Mouse (Mus musculus): ENCODE measurements at regions not wholly inside any gene's neighbourhood (a gene's known extent, or its start where the extent isn't known, plus 50 kb on each side); places are given as distances from the start of the nearest gene placed in this dataset.

DNA sequence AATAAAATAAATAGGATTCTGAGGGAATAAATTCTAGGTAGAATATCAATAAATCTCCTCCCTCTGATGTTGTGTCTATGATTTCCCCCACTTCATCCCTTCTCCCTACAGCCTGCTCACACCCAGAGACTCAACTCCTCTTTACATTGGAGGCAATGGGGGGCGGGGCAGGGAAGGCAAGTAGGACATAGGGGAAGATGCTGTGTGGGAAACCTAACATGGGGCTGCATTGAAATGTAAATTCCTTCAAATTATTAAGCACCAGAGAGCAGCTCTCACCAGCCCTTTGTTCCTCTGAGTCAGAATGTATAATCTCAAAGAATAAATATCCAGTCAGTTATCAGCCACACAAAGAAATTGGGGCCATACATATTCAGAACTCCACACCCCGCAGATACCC is 91.6 kb downstream of the Nuf2 start:
- CTCF ChIA-PET: no interaction called here
- POLR2A ChIA-PET: interaction anchor here in 1 of 4 experiments (0.9 kb wide), 1 partner anchor 27 kb away, joined by 3 read pairs; no protein-coding TSS in a partner anchor

DNA sequence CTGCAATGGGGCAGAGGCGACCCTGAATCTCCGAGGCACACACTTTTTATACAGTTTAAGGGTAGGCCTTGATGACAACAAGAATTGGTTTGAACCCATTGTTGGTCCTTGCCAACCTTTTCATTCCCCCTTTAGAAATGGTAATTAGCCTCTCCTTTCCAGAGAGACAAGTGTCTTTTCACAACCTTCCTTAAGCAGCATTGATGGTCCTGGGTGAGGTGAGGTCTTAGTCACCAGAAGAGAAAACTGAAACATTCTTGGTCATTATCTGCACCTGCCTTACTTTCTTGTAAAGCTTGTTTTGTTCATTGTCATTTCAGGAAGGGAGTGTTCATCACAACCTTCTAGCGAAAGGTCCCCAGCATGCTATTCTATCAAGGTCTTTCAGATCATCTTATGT is 93.3 kb downstream of the Nuf2 start:
- POLR2A ChIA-PET: no interaction called here
- CTCF ChIA-PET: no interaction called here

DNA sequence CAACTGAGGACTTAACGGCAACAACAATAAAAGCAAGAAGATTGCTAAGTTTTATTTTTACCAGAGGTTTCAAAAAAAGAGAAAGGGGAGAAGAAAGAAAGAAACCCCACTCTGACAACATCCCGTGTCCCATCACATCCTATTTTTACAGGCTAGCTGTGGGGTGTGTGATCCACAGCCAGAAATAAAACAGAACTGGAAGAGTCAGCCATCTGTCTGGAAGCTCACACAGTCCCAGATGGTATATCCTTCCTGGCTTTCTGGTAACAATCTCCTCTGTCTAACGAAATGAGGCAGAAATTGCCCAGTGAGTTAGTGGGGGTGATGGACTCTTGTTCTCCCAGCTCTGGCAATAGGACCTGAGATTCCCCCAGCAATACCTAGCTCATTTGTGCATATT is 108.9 kb downstream of the Nuf2 start:
- POLR2A ChIA-PET: no interaction called here
- CTCF ChIA-PET: interaction anchor here in 1 of 4 experiments (0.7 kb wide), 1 partner anchor 359 kb away, joined by 4 read pairs; no protein-coding TSS in a partner anchor

DNA sequence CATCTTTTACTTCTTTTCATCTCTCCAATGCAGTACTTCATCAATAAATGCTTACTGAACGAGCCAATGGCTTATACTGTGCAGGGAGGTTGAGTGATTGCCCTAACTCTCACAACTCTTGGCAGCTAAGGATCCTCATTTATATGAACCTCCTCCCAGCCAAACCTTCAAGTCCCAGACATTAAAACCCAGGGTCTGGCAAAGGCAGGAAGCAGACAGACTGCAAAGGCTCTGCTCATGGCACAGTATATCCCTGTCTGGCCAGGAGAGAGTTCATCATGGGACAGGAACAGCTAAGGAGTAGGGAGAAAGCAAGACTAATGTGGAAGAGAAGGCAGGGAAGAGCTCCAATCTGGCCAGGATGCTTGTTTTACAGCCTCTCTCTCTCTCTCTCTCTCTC is 109.6 kb downstream of the Nuf2 start:
- CTCF ChIA-PET: no interaction called here
- POLR2A ChIA-PET: interaction anchor here in 1 of 4 experiments (0.7 kb wide), 1 partner anchor 591 kb away, joined by 3 read pairs; no protein-coding TSS in a partner anchor

DNA sequence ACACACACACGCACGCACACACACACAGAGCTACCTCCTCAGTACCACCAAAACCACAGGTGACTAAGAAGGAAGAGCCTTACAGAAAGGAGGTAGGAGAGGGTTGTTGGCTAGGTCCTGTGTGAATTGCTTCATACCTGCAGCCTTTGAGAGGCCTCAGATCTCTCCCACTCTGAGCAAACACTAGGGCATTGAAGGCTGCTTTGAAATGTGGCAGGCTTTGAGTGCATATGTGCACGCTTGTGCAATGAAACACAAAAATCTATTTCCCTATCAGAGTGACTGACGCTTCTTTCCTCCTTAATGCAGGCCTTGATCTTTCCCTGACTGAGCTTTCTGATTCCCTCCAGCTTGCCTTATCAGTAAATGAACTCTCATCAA is 112.6 kb downstream of the Nuf2 start:
- ChIA-PET CTCF (no interaction called here), POLR2A (interaction anchor here in 1 of 4 experiments (1.1 kb wide), 1 partner anchor 65 kb away, joined by 3 read pairs; no protein-coding TSS in a partner anchor)

DNA sequence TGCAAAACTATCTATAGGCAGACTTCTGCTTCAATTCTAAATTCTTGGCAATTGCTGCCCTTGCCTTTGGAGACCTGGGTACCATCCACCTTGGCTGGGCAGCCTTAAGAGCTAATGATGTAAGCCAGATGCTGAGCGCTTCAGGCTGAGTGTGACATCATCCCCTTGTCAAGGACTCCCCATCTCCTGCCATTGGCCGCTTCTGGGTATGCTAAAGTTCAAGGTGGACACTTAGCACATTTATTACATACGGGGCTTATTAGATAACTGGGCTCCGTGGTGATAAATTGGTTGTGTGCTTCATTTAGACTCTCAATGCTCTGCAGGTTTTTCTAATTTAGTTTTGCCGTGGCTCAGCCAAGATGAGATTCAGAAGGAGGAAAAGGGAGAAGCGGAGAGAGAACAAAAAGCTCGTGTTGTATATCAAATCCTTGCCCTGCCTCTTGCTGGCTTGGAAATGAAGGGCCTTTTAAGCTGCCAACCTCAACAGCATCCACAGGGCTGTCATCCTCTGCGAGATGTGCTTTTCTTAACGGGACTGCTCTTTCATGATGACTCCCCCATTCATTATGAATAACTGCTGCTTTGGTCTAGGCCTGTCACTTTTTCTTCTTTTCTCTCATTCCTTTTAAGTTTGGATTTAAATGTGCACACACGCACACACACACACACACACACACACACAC is 113.1 kb downstream of the Nuf2 start:
- CTCF ChIA-PET: no interaction called here
- POLR2A ChIA-PET: interaction anchor here in 1 of 4 experiments (1.1 kb wide), 1 partner anchor 65 kb away, joined by 3 read pairs; no protein-coding TSS in a partner anchor

DNA sequence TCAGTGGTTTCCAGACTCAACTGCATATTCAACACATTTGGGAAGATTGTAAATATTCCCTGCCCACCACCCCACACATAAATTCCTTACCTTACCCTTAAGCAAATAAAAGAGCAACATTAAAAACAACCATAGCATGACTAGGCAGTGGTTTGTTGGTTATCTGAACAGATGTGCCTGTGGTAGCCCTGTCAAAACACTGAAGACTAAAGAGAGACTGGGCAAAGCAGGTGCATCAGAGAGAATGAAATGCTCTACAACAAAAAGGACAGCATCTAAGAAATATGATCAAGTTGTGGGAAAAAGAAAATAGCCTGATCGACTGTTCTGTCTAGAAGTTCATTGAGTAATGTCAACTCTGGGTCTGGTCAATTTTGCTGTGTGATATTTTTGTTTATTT is 114.6 kb downstream of the Nuf2 start:
- POLR2A ChIA-PET: no interaction called here
- CTCF ChIA-PET: no interaction called here

DNA sequence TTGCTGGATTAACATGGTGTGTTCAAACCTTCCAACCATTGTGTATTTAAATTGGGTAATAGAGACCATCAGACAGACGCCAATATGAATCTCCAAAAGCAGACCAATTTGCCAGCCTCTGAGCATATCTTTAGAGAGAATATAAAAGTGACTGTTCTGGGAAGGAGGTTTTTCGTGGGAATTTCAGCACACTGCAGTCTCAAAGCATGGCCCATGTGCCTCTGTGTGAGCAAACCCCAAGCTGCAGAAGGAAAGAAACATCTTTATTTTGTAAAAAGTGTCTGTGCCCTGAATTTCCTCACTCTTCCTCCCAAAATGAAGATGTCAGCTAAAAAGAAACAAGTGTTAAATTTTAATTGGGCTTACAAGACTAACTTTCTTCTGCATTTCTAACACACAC is 123.1 kb downstream of the Nuf2 start:
- ChIA-PET CTCF (no interaction called here), POLR2A (no interaction called here)

DNA sequence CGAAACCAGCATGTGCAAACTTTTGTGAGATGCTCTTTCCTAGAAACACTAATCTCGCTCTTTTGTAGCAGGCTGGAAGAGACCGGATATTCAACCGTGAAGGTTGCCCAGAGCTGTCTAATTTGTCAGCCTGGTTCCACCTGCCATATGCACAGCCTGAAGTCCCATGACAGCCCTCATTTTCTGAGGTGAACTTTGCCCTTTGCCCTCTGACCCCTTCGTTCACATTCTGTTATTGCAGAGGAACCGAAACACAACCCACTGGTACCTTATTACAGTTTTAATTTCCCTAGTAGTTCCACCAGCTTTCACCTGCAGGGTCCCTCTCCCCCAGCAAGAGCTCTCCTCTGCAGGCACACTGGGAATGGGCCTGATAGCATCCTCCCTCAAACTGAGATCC is 130.4 kb downstream of the Nuf2 start:
- ChIA-PET CTCF (no interaction called here), POLR2A (no interaction called here)

DNA sequence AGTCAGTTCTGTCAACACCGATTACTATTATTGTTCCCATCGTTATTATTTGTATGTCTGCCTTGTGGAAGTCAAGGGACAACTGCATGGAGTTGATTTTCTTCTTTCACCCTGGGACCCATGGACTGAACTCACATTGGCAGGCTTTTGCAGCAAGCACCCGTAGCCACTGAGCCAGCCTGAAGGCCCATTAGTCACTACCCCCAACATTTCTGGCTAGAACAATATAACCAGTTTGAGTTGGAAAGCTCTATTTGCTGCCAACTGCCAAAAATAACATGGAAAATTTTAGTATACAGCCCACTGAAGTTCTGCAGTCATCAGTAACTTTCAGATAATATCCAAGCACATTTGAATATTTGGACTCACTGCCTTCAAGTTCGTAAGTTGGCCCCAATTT is 133.9 kb downstream of the Nuf2 start:
- ChIA-PET CTCF (no interaction called here), POLR2A (no interaction called here)

DNA sequence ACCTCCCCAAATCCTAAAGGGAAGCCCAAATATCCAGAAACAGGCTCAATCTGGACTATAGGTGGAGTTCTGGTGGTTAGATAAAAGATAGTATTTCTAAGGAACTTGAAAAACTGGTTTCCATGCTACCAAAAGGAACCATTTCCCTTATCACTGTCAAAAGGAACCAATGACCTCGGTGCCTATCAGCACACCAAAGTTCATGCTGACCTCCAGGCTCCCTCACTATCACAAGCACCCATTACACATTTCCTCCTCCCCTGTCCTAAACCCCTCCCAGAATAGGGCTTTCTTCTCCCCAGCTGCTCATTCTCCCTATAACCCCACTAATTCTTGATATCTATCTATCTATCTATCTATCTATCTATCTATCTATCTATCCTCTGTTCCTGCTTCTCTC is 144.2 kb downstream of the Nuf2 start:
- ChIA-PET CTCF (no interaction called here), POLR2A (no interaction called here)

DNA sequence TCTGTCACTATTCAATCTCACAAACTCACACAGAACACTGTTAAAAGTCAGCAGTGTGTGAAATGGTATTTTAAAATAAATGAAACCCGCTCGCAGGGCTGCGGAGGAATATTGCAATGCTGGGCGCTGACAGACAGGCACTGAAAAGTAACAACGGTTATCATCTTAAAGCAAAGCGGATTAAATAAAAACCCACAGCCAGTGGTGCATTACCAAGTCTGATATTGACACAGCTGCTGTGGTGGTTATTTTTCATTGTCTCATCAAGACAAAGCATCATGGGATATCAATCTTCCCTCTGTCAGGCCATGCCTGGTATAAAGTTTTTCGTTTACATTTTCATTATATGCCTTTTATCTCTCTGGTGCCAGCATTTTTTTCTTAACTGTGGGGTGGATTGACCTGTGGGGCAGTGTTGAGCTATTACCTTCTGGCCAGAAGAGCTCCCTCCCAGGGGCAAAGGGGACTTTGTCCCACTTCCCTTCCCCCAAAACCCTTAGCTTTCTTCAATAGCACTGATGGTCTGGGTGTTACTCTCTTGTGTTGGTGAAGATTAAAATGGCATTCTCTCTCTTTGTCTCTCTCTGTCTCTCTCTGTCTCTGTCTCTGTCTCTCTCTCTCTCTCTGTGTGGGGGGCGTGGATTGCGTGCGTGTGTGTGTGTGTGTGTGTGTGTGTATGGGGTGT is 145.4 kb downstream of the Nuf2 start:
- POLR2A ChIA-PET: no interaction called here
- CTCF ChIA-PET: no interaction called here

DNA sequence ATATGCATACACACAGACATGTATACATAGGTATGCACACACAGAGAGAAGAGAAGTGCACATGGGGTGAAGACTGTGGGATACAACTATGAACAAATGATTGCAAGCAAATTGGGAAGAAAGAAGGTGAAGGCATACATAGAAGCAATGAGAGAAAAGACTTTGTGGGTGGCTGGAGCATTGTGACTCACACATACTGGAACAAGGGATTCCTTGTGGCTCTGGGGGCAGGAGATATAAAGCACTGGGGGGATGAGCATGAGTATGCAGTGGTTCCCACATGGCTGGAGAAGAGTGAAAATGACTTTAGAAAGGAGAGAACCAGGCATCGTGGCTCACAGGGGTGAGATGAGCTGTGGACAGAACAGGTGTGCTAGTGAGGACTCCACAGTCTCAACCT is 156.6 kb downstream of the Nuf2 start:
- POLR2A ChIA-PET: no interaction called here

DNA sequence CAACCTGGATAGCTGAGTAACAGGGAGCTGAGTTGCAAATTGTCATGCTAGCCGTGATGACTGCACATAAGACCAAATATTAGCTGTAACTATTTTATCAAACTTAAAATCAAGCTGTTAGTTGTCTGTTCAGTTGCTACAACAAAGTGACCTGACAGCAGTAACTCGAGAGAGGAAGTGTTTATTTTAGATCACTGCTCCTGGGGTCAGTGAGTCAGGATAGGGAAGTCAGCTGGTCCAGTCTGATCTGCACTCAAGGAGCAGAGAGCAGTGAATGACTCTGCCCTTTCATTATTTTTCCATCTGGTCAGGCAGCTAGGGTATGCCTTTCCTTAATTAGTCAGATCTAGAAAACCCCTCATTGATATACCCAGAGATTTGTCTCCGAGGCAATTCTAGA is 162.5 kb downstream of the Nuf2 start:
- ChIA-PET POLR2A (interaction anchor here in 1 of 4 experiments (0.6 kb wide), 1 partner anchor 1983 kb away, joined by 3 read pairs; no protein-coding TSS in a partner anchor), CTCF (interaction anchor here in 1 of 4 experiments (0.6 kb wide), 1 partner anchor 93 kb away, joined by 3 read pairs; no protein-coding TSS in a partner anchor)

More for the DNA sequence above, 156.6 kb downstream of the Nuf2 start:
- CTCF ChIA-PET: no interaction called here

DNA sequence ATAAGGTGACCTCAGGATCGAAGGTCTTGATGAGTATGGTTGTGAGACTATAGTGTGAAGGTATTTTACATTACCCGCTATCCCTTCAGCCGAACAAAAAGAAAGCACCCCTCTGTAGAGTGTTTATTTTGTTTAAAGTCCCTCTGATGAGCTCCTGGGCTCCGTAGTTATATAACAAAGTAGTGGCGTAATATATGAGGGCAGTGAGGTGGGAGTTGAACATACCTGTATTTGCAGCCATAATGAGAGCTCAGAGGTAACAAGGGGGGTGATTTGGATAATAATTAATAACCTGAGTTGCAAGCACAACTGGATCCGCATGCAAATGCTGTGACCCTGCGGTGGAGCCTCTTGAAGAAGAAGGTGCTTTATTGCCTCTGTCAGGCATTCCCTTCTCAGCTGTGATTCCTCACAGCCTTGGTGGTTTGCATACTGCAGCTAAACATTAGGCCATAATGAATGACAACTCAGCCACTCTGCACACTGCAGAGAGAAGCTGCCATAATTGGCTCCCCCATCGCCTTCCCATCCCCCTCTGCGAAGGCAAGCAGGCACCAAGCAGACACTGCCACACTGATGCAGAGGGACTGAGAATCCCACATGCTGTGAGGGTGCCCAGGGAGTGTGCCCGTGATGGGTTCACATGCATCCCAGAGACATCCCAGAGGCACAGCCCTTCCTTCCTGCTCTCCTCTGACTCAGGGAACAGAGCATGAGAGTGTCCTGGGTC is 163.3 kb downstream of the Nuf2 start:
- ChIA-PET CTCF (interaction anchor here in 1 of 4 experiments (0.6 to 0.7 kb wide), 2 partner anchors 20 to 94 kb away, joined by 3 read pairs; no protein-coding TSS in a partner anchor), POLR2A (interaction anchor here in 2 of 4 experiments (0.6 to 1.3 kb wide), 4 partner anchors 9 to 772 kb away, joined by 3 to 4 read pairs (median 3); no protein-coding TSS in a partner anchor)

DNA sequence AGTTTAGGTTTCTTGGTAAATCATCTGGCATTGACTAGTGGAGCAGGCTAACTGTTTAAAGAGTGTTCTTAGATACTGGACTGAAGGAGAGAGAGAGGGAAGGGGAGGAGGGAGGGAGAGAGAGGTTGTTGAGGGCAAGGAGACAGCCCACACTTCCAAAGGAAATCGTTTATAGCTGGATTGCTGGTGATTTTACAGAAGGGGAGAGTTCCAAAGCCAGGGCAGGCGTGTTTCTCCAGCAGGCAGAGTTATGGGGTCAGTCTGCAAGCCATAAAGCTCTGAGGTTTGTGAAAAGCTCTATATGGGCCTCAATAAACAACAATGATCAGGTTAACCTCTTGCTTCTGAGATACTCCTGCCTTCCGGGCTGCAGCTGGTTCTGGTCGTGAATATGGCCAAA is 163.9 kb downstream of the Nuf2 start:
- ChIA-PET POLR2A (interaction anchor here in 2 of 4 experiments (0.6 to 1.3 kb wide), 3 partner anchors 8 to 771 kb away, joined by 3 to 4 read pairs (median 3); no protein-coding TSS in a partner anchor), CTCF (interaction anchor here in 1 of 4 experiments (0.7 kb wide), 1 partner anchor 19 kb away, joined by 3 read pairs; no protein-coding TSS in a partner anchor)

DNA sequence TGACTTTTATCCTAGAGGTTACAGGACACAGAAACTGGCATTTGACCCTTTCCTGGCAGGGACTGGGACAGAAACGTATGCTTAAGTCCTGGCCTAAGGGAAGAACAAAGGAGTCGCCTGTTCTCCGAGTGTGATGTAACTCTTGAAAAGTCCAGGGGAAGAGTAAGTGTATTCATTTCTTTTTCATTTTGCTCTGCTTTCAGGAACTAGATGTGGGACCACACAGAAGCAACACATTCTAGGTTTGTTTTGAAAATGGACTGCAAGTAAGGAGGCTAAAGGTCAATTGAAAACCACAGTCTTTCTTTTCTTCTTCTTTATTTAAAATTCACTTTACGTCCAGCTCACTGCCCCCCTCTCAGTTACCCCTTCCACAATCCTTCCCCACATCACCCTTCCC is 168.7 kb downstream of the Nuf2 start:
- ChIA-PET CTCF (no interaction called here), POLR2A (no interaction called here)

DNA sequence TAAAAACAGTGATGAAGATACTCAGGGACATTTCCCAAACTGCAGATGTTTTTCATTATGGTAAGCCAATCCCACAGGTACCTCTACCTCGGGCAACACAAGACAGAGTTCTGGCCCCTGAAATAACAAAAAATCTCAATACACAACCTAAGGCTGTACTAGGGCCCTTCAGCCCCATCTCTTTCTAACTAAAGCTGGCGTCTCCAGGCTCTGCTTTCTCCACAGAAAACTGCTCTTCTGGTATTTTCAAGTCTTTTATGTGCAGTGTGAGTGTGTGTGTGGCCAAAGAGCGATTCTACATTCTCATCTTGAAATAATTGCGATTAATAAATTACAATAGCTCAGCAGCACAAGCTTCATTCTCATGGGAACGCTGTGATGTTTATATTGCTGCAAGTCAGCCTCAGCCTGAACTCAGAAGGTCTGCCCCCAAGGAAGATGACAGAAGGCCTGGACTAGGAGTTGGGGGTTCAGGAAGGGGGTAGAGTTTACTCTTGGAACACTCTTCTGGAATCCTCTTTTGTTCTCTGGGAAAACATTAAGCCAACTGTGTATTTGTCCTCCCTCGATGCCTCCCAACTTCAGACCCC is 173.5 kb downstream of the Nuf2 start:
- ChIA-PET CTCF (no interaction called here), POLR2A (no interaction called here)

DNA sequence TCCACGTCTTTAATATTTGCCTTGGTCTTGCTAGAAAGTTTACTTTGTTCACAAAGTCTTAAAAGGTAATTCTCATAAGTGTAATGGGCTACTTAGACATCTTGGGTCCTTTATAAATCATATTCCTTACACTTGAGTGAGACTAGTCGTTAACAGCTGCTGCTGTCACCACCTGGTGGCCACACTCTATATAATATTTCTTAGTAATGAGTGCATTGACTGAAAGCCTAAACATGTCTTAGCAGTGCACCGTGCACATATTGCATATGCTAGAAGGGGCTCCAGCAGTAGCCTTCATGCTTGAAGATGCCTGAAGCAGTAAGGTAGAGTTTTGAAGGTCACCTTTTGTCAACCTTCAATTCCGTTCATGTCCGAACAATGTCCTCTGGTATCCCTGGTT is 177.2 kb downstream of the Nuf2 start:
- CTCF ChIA-PET: interaction anchor here in 2 of 4 experiments (0.6 to 1.4 kb wide), 3 partner anchors 16 to 1140 kb away, joined by 3 to 4 read pairs (median 3); no protein-coding TSS in a partner anchor
- POLR2A ChIA-PET: interaction anchor here in 1 of 4 experiments (0.6 kb wide), 1 partner anchor 551 kb away, joined by 3 read pairs; no protein-coding TSS in a partner anchor

DNA sequence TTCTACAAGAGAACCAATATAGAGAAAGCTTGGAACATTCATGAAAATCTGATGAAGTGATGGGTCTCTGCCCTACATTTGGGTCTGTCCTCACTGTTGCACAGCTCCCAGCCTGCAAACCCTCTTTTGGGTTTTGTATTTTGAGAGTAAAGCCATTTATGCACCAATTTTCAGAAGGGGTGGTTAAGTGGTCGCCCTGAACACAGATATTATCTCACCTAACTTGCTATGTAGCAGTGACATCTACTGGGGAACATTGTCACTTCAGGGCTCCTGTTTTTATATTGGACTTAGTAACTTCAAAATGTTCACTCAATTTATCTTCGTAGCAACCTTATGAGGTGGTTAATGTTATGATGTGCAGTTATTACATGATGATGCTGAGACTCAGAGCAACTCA is 183.6 kb downstream of the Nuf2 start:
- ChIA-PET POLR2A (no interaction called here), CTCF (interaction anchor here in 3 of 4 experiments (0.6 to 1.4 kb wide), 6 partner anchors 19 to 1133 kb away, joined by 3 to 4 read pairs (median 3); no protein-coding TSS in a partner anchor)
